Mouse (Mus musculus) urinary bladder, postnatal 36 days (tissue): ENCODE measurements at regions not wholly inside any gene's neighbourhood (a gene's known extent, or its start where the extent isn't known, plus 50 kb on each side); places are given as distances from the start of the nearest gene placed in this dataset.

ENCODE experiments used
- DNase-seq, 2 experiments: peaks; one replicate each; pipeline ENCODE4 v3.0.0; 2022; ENCODE audit warnings: low spot score in 2 of 2, mixed read lengths in 1 of 2

GRCm38 (mm10) chr15:45612954-45613353 is 5478.8 kb downstream of the 9330182O14Rik start:
- no peak for DNase-seq

GRCm38 (mm10) chr15:45646256-45646655 is 5512.1 kb downstream of the 9330182O14Rik start:
- DNase-seq: no peak

GRCm38 (mm10) chr15:45663601-45664000 is 5529.4 kb downstream of the 9330182O14Rik start:
- no peak for DNase-seq

- no peak for DNase-seq
These were observed 5555.3 kb downstream of the 9330182O14Rik start for GRCm38 (mm10) chr15:45689446-45689845.

- no peak for DNase-seq
These were observed 5555.9 kb downstream of the 9330182O14Rik start for GRCm38 (mm10) chr15:45690026-45690425.

- no peak for DNase-seq
These were observed 5576.9 kb downstream of the 9330182O14Rik start for GRCm38 (mm10) chr15:45711109-45711508.

- no peak for DNase-seq
These were observed 5596.4 kb downstream of the 9330182O14Rik start for GRCm38 (mm10) chr15:45730370-45731153.

GRCm38 (mm10) chr15:45763225-45763624 is 5629.1 kb downstream of the 9330182O14Rik start:
- peak in 1 of 2 experiments; percentile 1 for DNase-seq
